Mouse (Mus musculus) stomach, postnatal 0 days (tissue): ENCODE measurements around the gene Gm49630.
"Not testable (repeated sequence)": the region's sequence is repeated elsewhere in the genome, so short reads cannot be mapped to it uniquely, and the experiment has no call there.

Experiments
- CTCF ChIP-seq: IDR thresholded peaks from 2 replicates; pipeline ENCODE4 v1.5.1; 2016; ENCODE audit warnings: antibody characterized with exemption, low read depth, mild to moderate bottlenecking, moderate library complexity
- EP300 ChIP-seq: optimal IDR thresholded peaks from 2 replicates; pipeline ENCODE3; 2016; ENCODE audit warnings: antibody characterized with exemption

DNA sequence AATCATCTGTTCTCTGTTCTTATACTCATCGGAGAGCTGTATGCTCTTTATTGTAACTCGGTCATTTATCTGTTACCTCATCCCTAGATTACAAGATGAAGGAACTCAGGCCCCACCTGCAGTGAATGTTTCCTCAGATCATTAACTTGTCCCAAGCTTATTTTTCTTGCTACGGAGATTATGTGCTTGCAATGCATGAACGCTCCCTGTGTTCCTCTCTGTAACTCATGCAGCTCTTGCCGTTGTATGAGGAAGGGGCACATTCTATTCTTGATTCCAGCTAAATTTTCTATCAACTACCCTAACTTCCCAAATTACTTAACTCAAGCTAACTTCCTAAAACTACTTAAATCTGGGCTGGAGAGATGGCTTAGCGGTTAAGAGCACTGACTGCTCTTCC lies 28.0 kb upstream of the Gm49630 start:
- not testable (repeated sequence) for TF ChIP-seq CTCF, EP300
